Mouse (Mus musculus) hematopoietic stem cell, adult 5-6 weeks (primary cell): ENCODE data around the gene Ccdc96. TPM values are rescaled to one million over a fixed set of nuclear protein-coding genes. Genes with fewer than 3 reads are reported as not detected.

Experiments
- total RNA-seq: library from RNA; stranded (forward); fragments of 172-1452, 232-1000 nt; gene quantifications from 2 replicates; pipeline ENCODE4 v1.2.3, GENCODE M21; 2017

Ccdc96 gene
- total RNA-seq, 1 experiment from 2014 or later: 0.30 TPM

Other genes with a start within 250 kb of the Ccdc96 start
- 0.30 and 0.63 TPM in 2 replicates for gene Sorcs2, start 86.4 kb upstream of the Ccdc96 start, total RNA-seq
- 25.1 and 26.7 TPM in 2 replicates for gene Grpel1, start 19.6 kb upstream of the Ccdc96 start, total RNA-seq
- gene Tada2b, start 303 bp upstream of the Ccdc96 start, total RNA-seq: 3.7 and 7.6 TPM in 2 replicates
- gene Tbc1d14, start 108.7 kb downstream of the Ccdc96 start, total RNA-seq: 8.8 and 16.7 TPM in 2 replicates
- gene D5Ertd579e, start 211.4 kb downstream of the Ccdc96 start, total RNA-seq: 42.5 and 49.4 TPM in 2 replicates